Mouse (Mus musculus) G1E-ER4 (cell line): ENCODE results near the gene Lama2. TPM values are rescaled to one million over a fixed set of nuclear protein-coding genes. Genes with fewer than 3 reads are reported as not detected.

Experiments used
- GATA1 ChIP-seq: IDR thresholded peaks from one replicate; pipeline ENCODE4 v1.8.0; 2012; ENCODE audit warnings: low read length, inconsistent platforms
- polyA plus RNA-seq: library from polyadenylated mRNA; stranded (reverse); fragments of >175 nt; gene quantifications from 2 replicates; pipeline ENCODE4 v1.2.3, GENCODE M21; 2012

Gene Lama2
- polyA plus RNA-seq, 1 experiment = not detected

DNA sequence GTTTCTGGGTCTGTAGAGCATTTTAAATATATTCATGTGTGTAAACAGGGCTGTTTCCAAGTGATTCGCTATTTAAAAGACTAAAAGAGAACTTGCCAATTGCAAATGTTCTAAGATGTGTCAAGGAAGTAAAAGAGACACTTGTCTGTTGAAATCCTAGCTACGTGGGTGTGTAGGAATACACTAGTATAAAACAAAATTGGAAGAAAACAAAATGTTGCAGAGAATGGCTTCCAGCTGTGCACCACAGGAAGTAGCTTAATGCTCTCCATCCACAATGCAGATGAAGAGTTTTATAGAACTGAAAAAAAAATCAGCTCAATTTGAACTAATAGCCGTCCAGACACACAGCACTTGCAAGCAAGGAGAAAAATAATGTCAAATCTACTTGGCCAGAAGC lies 144.0 kb downstream of the Lama2 start:
- TF ChIP-seq GATA1 = no peak

DNA sequence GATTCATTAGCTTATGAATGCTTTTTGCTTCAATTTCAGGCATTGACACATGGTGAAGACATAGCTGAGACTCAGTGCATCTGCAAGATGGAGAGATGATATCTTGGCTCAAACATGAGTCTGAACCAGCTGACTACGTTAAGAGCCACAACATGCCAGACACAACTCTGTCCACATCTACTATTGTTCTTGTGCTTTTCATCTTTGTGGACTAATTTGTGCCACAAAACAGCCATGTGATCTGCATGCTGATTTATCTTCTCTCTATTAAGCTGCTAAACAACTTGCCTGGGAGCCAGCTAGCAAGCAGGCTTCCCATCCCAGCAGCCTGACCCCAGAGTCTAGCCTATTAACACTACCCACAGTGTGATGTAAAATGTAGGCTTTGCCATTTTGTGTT lies 151.3 kb downstream of the Lama2 start:
- TF ChIP-seq GATA1 = no peak

DNA sequence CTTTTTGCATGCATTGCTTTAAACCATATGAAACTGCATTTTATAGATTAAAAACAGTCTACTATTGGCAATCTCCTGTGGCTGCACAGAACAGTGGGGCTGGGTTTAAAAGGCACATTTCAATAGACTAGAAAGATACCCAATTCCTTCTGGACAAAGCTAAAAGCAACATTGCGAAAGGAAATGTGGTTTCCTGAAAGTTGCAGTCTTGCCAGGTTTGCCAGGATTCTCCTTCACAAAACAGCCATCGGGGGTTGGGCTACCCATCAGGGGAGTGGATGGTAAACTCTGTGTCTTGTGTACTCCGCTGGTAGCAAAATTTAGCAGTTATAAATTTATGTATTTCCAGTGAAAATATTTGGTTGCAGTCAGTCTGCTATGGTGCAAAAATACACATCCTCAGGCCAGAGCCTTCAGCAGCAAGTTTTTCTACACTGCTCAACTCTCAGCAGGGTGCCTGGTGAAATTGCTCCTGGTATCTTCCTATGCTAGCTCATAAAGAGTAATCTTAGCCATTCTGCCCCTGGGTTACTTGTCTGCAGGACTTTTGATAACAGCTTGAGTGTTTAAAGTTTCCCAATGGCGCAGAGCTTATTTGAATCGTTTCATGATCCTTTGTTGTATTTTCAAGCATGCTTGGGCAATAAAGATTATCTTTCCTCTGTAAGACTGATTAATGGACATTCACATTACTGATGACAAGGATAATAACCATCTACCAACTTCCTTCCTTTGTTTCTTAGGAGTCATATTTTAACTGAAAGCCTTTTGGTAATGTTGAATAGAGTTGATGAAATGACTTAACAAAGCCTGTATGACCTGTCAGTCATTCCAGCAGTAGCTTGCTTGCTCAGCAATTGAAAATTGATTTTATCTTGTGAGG lies 205.7 kb downstream of the Lama2 start:
- no peak for TF ChIP-seq GATA1

DNA sequence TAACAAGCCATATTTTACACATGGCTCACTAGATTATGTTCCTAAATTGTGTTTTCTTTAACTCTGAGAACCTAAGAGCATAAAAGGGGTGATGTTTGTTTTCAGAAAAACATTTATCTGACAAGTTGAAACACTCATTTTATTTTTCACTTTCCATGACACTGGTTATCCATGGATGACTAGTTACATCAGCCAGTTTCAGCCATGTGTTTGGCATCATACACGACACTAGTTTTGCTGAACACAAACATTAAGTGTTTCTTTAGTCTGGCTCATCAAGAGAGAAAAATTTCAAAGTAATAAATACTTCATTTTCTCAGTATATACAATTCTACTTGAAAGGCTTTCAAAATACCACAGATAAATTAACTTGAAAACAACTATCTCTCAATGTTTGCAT lies 228.8 kb downstream of the Lama2 start:
- TF ChIP-seq GATA1 = no peak

DNA sequence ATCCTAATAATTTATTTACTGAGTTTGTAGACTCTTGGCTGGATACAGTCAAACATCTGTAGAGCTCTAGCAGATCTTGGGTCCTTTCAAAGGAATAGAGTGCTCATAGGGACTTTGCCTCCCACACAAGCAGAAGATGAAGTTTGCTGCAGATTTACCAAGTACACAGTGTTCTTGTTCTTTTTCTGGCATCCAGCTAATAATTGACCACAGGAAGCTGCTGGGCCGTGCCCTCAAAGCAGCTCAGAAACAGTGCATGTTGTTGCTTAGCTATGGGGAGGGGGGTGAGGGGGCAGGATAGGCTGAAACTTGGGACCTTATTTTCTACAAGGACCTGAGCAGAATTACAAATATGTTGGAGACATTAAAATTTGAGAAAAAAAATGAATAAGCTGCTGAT lies 232.0 kb downstream of the Lama2 start:
- no peak for TF ChIP-seq GATA1

DNA sequence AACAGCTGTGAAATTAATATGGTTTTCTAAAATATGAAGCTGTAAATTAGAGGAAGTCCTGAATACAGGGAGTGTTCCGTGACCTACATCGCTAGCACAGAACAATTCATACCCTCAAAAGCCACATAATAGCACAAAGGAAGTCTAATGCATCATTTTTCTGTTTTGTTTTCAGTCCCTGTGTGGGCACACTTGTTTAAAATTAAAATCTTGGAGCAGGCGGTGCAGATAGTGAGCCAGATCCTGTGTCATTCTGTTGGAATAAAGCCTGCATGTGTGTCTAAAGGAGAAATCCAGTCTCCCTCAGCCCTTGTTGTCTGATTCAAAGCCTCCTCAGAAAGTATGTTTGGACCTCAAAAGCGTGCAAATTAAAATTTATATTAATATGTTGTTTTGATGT lies 234.9 kb downstream of the Lama2 start:
- no peak for TF ChIP-seq GATA1

DNA sequence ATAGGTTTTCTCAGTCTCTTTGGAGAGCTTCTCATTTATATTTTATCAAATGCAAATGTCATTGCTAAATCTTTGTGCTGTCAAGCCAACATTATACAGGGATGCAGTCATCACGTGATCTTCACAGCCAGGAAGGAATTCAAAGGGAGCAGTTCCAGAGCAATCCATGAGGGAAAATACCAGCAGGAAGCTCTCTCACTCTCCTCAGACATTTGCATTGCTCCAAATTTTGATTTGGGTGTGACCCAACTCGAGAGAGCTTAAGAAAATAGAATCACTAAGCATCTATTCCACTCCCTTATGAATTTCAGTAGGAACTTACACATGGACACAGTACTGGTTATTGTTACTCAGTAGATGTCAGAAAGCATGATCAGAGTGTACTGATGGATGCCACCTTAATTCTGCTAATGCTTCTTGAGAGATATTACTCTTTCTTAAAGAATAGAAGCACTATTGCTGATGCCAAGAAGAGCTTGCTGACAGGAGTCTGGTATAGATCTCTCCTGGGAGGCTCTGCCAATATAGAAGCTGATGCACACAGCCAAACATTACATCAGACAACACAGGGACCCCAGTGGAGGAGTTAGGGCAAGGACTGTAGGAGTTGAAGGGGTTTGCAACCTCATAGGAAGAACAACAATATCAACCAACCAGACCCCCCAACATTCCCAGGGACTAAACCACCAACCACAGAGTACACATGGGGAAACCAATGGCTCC lies 236.5 kb downstream of the Lama2 start:
- TF ChIP-seq GATA1 = no peak

DNA sequence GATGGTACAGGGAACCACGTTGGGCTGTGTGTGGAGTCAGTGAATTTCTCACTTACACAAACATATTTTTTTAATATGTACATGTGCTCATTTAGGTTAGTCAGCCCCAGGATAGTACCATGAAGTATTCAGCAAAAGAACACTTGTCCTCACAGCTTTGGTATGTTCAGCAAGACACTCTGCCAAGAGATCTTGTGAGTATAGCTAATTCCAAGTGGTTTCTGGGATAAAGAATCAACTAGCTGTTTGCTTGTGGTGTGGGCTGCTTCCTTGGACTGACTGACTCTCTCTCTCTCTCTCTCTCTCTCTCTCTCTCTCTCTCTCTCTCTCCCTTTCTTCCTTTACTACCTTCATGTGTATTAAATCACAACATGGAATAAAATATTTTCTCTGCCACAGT lies 241.3 kb downstream of the Lama2 start:
- TF ChIP-seq GATA1 = no peak

DNA sequence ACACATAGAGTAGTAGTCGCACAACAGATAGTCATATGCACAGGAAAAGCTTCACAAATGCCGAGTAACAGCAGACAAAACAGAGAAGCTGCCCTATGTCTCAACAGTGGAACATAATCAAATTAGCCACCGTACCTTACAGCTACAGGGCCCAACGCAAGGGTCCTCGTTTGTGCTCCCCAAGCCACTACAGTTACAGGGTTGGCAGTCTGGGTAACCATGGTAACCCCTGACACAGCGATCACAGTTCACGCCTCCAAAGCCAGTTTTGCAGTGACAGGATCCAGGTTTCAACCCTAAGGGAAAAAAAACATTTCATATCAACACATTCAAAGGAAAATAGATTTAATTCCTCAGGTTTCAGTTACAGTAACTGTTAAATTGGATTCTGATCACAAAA lies 275.3 kb downstream of the Lama2 start:
- no peak for TF ChIP-seq GATA1

DNA sequence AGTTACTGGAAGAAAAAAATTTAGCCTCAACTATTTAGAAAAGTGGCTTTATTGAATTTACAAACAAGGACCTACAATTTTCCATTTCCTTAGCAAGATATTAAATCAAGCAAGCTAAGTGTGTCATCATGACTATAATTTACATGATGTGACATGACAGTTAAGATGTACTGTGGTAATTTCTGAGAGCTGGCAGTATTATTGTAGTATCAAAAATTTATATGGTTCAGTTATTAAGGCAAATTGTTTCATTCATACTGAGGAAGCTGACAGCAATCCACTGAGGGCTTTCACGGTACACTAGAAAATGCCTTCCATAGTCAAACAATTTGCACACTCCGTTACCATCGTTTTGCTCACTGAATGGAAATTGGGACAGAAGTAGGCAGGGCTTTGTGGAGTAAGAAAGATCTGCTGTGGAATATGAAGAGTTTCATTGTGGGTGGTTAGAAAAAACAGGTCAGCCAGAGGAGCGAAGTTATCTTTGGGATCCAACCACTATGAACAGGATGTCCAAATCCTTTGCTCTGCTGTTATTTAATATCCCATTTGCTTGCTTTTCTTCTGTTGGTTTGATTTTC lies 297.1 kb downstream of the Lama2 start:
- no peak for TF ChIP-seq GATA1

DNA sequence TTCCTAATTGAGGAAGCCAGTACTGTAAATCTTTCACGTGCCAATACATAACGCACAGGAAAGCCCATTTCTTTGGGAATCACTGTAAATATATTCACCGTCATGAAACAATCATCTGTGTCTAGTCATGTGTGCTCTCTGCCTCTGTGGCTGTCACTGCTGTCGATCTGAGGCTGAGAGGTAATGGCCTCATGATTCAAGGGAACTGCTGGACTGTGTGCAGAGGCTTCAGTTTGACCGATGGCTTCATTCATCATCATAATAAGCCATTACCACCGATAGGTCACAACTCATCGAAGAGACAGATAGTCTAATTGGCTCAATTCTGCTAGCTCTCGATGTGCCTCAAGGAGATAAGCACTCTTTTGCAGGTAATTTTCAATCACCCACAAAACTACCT lies 312.1 kb downstream of the Lama2 start:
- TF ChIP-seq GATA1 = no peak

DNA sequence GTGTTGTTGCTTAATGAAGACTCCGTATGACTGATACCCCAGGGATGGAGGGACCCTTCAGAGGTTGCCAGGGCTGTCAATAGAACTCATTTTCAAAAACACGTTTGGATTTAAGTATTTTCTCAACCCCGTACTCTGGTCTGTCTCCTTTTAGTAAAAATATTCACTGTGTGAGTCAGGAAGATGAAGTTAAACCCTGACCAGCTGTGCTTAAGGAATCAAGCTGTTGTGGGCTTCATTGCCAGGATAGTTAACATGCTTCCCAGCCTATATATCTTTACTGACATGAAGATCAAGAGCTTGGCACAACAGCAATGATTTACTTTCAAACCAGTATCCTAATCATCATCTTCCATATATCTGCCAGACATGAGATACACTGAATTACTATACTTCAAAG lies 314.3 kb downstream of the Lama2 start:
- no peak for TF ChIP-seq GATA1

DNA sequence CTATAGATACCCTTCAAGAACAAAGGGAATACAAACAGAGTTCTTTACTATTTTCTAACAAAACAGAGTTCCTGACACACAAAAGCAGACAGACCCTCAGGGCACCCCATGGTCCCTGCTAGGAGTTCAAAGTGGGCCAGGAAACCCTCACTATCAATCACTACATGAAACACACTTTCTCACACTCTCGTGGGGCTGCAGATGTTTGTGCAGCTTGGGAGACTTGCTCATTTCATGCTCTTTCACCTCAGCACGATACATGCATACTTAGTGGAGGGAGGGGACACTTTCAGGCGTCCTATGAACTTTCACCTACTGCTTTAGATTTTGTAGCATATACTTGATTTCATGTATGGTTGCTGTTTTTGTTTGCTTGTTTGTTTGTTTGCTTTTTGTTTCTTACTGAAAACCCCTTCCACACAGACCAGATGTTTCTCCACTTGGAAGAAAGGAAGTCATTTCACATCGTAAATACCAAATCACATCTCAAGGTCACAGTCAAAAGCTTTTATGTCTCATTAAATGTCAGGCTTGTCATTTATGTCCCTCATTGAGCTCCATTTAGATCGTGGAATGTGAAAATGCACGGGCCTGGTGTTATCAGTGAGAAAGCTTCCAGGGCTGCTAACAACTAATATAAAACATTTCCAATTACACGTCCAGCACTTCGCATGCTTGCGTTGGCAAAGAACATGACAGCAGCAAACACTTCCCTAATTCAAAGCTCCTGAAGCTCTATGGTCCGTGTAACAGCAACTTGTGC lies 334.3 kb downstream of the Lama2 start:
- no peak for TF ChIP-seq GATA1

DNA sequence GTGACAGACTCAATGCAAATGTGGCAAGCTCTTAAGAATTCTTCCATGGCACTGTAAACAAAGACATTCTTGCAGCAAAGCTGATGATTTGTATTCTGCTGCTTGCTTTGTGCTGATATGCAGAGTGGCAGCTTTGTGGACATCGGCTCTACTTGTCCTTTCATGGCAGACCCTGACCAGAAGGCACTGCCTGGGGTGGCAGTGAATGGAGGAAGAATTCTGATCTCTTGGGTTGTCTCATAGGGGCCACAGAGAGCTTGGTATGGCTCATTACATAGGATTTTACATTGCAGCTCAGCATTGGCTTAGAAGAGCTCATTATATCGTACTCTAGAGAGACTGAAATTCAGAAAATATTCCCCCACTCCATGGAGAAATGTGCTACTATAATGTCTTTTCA lies 352.1 kb downstream of the Lama2 start:
- TF ChIP-seq GATA1 = no peak

DNA sequence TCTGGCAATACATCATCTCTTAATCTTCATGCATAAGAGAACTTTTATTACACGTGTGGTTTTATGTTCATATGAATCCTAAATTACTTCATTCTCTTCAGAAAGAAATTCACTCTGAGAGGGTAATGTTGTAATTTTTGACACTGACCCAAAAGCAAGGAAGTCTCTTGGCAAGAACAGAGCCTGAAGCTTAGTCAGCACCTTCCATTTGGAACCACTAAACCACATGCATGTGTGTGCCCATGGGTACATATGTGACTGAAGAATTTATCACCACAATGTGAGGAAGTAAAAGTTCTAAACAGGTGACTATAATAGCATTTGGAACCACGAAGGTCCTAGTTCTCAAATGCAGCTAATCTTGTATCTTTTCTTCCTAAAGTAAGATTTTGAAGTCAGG lies 353.7 kb downstream of the Lama2 start:
- TF ChIP-seq GATA1 = no peak

DNA sequence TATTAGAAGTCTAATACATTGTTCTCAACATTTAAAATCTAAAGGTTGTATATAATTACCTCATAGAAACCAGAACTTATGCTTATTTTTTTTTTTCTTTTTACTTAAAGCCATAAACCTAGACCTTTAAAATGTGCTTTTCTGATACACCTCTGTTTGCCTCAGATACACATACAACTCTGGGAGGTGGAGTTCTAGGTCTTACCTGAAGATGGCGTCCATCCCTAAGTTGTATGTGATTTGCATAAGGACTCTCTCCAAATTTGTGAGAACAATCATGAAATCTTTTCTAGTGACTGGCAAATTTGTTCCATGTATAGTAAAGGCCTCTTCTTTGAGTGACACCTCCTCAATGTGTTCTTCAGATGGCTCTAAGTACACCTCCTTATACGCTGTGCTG lies 354.8 kb downstream of the Lama2 start:
- TF ChIP-seq GATA1 = no peak

DNA sequence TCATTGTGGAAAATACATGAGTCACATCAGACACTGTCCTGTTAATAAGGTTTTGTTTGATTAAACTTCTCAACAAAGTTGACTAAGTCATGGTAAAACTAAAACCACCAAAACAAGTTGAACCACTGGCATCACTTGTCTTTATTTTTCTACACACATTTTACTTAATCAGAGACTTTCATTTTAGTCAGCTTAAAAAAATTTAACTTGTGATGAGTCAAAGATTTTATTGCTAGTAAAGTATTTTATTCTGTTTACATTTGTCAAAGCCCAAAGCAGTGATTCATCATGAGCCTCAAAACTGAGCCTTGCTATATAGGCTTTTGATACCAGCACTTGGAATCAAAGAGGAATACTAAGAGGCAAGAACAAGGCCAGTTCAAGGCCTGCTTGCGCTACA lies 369.8 kb downstream of the Lama2 start:
- no peak for TF ChIP-seq GATA1
